Mouse (Mus musculus) heart, adult 2 months (tissue): ENCODE measurements around the gene Cacng6. TPM values are rescaled to one million over a fixed set of nuclear protein-coding genes. Genes with fewer than 3 reads are reported as not detected.
A peak's percentile ranks its signal among the peaks of the same experiment; 100 is the strongest.

Experiments used
- DNase-seq, 2 experiments: peaks; one replicate each; pipeline ENCODE4 v3.0.0; 2021
- H3K27ac ChIP-seq: fragments of 200-600 bp; 2 replicates; pipeline ENCODE4 v1.8.1; 2022
- H3K27me3 ChIP-seq: fragments of 200-500 bp; 2 replicates; pipeline ENCODE4 v1.6.1; 2012; ENCODE audit warnings: mild to moderate bottlenecking, low read length, inconsistent platforms, mixed read lengths; ENCODE audit not compliant: control insufficient read depth, insufficient read depth
- H3K36me3 ChIP-seq: fragments of 200-500 bp; 2 replicates; pipeline ENCODE4 v1.6.1; 2012; ENCODE audit warnings: low read length, inconsistent platforms; ENCODE audit not compliant: control insufficient read depth, insufficient read depth
- H3K4me1 ChIP-seq: fragments of 200-500 bp; 2 replicates; pipeline ENCODE4 v1.6.1; 2011; ENCODE audit warnings: low read length; ENCODE audit not compliant: control insufficient read depth, insufficient read depth
- H3K4me3 ChIP-seq: fragments of 200-600 bp; 2 replicates; pipeline ENCODE4 v1.8.1; 2022
- H3K79me2 ChIP-seq: fragments of 200-500 bp; replicated peaks from 2 replicates; pipeline ENCODE4 v1.6.1; 2012; ENCODE audit warnings: mild to moderate bottlenecking, inconsistent platforms, low read length, moderate library complexity, mixed read lengths; ENCODE audit not compliant: control insufficient read depth, insufficient read depth
- H3K9ac ChIP-seq: fragments of 200-500 bp; 2 replicates; pipeline ENCODE4 v1.6.1; 2012; ENCODE audit warnings: low read depth, mild to moderate bottlenecking, control low read depth, inconsistent platforms, low read length, mixed read lengths
- CTCF ChIP-seq: fragments of 200-600 bp; IDR thresholded peaks from 2 replicates; pipeline ENCODE4 v1.8.1; 2022; ENCODE audit warnings: antibody characterized with exemption, mild to moderate bottlenecking, moderate library complexity
- EP300 ChIP-seq: fragments of 200-500 bp; IDR thresholded peaks from 2 replicates; pipeline ENCODE4 v1.6.1; 2011; ENCODE audit warnings: low read depth, low read length, control low read depth; ENCODE audit not compliant: insufficient read depth
- POLR2A ChIP-seq: fragments of 200-500 bp; IDR thresholded peaks from 2 replicates; pipeline ENCODE4 v1.6.1; 2011; ENCODE audit warnings: mild to moderate bottlenecking, low read depth, low read length, control low read depth; ENCODE audit not compliant: insufficient read depth
- WGBS: fragments of 180-500 bp; shearing (Covaris S2); methylation state at CpG from one replicate; pipeline ENCODE4 v1.1.7; 2018; 5-methylcytosine and 5-hydroxymethylcytosine counted together
- intact Hi-C: fragments of 180-260 bp; cut with DNase I; formaldehyde crosslinking; loops from one replicate; pipeline ENCODE4 v1.15.1; 2025
- long read RNA-seq: library from polyadenylated mRNA; stranded (forward); transcript quantifications from one replicate; pipeline ENCODE4 v2.0.0, GENCODE M21; 2021
- polyA plus RNA-seq: library from polyadenylated mRNA; depleted of rRNA; stranded (reverse); fragments of >200 nt; gene quantifications from 2 replicates; pipeline ENCODE4 v1.2.3, GENCODE M21; 2012; rRNA removed
- total RNA-seq, 2 experiments: library from RNA; stranded (reverse); gene quantifications; 2 replicates each; pipeline ENCODE4 v1.2.3; 2021

Gene Cacng6
- total RNA-seq (1 to 10 TPM; 1.9 to 2.5 TPM), polyA plus RNA-seq (0.78 and 3.3 TPM in 2 replicates)
- long read RNA-seq, partial matches to known transcripts: 0 of 4 reads
- long read RNA-seq, other reads (novel, unspliced or antisense): 0 of 4 reads

DNA sequence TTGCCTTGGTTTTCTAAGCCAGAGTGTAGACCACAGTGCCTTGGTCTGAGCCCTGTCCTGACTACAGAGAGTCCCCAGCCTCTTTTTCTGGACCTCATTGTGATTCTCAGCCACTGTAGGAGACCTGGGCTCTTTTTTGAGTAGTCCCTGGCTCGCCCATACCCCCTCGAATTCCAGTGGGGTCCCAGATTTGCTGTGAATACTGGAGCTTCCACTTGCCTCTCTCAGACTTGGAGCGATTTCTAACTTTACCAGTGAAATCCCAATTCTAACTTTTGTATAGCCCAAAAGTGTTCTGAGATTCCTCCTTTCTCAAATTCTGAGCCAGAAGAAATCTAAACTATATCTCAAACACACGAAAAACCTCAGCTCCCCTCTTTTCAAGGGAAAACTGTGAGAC is at the start of gene Cacng6:
Gene Cacng6 (plus strand): TSS at position 301 of the 400 bp plus-strand sequence.
- Histone ChIP-seq H3K9ac (peak within 1 kb of the TSS; percentile 32; the same call in 1 of the 2 replicates), H3K27ac (no peak within 1 kb of the TSS), H3K27me3 (no peaks in the 10 kb centered on the region; the same call in 1 of the 2 replicates), H3K79me2 (no peaks in the 10 kb centered on the region), H3K36me3 (no peaks in the 10 kb centered on the region), H3K4me3 (no peak within 1 kb of the TSS), H3K4me1 (no peaks in the 10 kb centered on the region)
- intact Hi-C loops: no loop called here
- WGBS: 50% methylated on average over 4 of the region's 4 CpGs
- DNase-seq: no peak
- TF ChIP-seq EP300: no peak

GRCm38 (mm10) chr7:3376831-3377230 is 47.2 kb upstream of the Cacng6 start:
- WGBS: 30% methylated on average over 4 of the region's 4 CpGs
- Histone ChIP-seq H3K36me3 (no peaks in the 10 kb centered on the region), H3K27ac (no peak overlapping the region), H3K27me3 (no peaks in the 10 kb centered on the region), H3K4me3 (no peak overlapping the region), H3K9ac (no peak overlapping the region), H3K4me1 (no peaks in the 10 kb centered on the region), H3K79me2 (no peaks in the 10 kb centered on the region)
- intact Hi-C loops: loop anchor here (5.0 kb wide), 1 partner anchor 155 kb away; no protein-coding TSS in a partner anchor
- DNase-seq: peak; percentile 45 to 61
- no peak for TF ChIP-seq POLR2A
- TF ChIP-seq CTCF: peak; percentile 77
- no peak for TF ChIP-seq EP300

DNA sequence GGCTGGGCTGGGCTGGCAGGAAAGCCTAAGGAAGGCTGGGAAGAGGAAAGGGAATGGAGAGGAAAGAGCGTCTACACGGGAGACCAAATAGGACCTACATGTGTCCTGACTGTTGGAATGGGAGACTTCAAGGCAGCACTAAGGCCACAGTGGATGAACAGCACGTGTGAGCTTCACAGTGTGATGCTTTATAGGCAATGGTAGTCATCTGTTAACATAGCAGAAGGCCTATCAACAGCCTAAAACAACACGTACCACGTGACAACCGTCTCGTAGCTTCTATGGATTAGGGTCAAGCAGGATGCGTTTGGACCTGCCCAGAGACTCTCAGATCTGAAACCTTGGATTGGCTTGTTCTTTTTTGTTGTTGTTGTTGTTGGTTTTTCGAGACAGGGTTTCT is 41.9 kb upstream of the Cacng6 start:
- 78% methylated on average over 9 of the region's 9 CpGs for WGBS
- no peak overlapping the region for H3K27ac ChIP-seq
- DNase-seq: no peak
- H3K79me2 ChIP-seq: no peaks in the 10 kb centered on the region
- no peak overlapping the region for H3K4me3 ChIP-seq
- H3K9ac ChIP-seq: no peak overlapping the region
- intact Hi-C loops: no loop called here
- no peaks in the 10 kb centered on the region for H3K27me3 ChIP-seq
- TF ChIP-seq EP300 (no peak), POLR2A (no peak), CTCF (no peak)
- no peaks in the 10 kb centered on the region for H3K4me1 ChIP-seq
- H3K36me3 ChIP-seq: no peaks in the 10 kb centered on the region

DNA sequence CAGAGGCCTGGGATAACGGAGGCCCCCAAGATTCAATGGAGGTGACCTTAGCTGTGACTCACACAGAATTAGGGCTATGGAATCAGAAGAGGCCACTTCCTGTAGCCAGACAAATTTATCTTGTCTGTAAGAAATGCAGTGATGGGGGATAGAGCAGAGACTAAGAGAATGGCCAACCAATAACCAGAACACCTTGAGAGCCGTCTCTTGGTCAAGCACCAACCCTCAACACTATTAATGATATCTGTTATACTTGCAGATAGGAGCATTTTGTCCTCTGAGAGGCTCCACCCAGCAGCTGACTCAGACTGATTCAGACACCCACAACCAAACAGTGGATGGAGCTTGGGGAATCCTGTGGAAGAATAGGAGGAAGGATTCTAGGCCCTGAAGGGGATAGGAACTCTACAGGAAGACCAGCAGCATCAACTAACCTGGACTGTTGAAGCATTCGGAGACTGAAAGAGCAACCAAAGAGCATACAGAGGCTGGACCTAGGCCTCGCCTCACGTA is 39.1 kb upstream of the Cacng6 start:
- Histone ChIP-seq H3K79me2 (no peaks in the 10 kb centered on the region), H3K27ac (no peak overlapping the region), H3K36me3 (no peaks in the 10 kb centered on the region), H3K9ac (no peak overlapping the region), H3K4me3 (no peak overlapping the region), H3K27me3 (0 out of 2 replicates have a peak, but pooled peaks cover 4% of the 10 kb centered on the region), H3K4me1 (no peaks in the 10 kb centered on the region)
- DNase-seq: no peak
- no peak for TF ChIP-seq POLR2A
- no peak for TF ChIP-seq CTCF
- TF ChIP-seq EP300: no peak
- intact Hi-C loops: no loop called here
- WGBS: 84% methylated on average over 5 of the region's 5 CpGs

GRCm38 (mm10) chr7:3386036-3386730 is 37.8 kb upstream of the Cacng6 start:
- intact Hi-C loops: no loop called here
- no peak overlapping the region for H3K4me3 ChIP-seq
- no peak overlapping the region for H3K27ac ChIP-seq
- 0 out of 2 replicates have a peak, but pooled peaks cover 4% of the 10 kb centered on the region for H3K27me3 ChIP-seq
- DNase-seq: no peak
- H3K36me3 ChIP-seq: no peaks in the 10 kb centered on the region
- TF ChIP-seq POLR2A (no peak), CTCF (no peak), EP300 (no peak)
- no peaks in the 10 kb centered on the region for H3K4me1 ChIP-seq
- H3K9ac ChIP-seq: no peak overlapping the region
- no peaks in the 10 kb centered on the region for H3K79me2 ChIP-seq
- WGBS: 78% methylated on average over 6 of the region's 6 CpGs

GRCm38 (mm10) chr7:3387761-3388160 is 36.2 kb upstream of the Cacng6 start:
- WGBS: 74% methylated on average over 18 of the region's 18 CpGs

More at GRCm38 (mm10) chr7:3387761-3388160, 36.2 kb upstream of the Cacng6 start:
- Histone ChIP-seq H3K27me3 (0 out of 2 replicates have a peak, but pooled peaks cover 4% of the 10 kb centered on the region), H3K79me2 (no peaks in the 10 kb centered on the region), H3K4me3 (no peak overlapping the region), H3K9ac (no peak overlapping the region), H3K27ac (no peak overlapping the region), H3K36me3 (no peaks in the 10 kb centered on the region), H3K4me1 (no peaks in the 10 kb centered on the region)
- DNase-seq: no peak
- TF ChIP-seq POLR2A: no peak
- no peak for TF ChIP-seq CTCF
- TF ChIP-seq EP300: no peak
- intact Hi-C loops: no loop called here
